Mouse (Mus musculus): ENCODE data around the gene Npc1l1. TPM values are rescaled to one million over a fixed set of nuclear protein-coding genes. Genes with fewer than 3 reads are reported as not detected.

Gene Npc1l1
- not detected for total RNA-seq (2023)

DNA sequence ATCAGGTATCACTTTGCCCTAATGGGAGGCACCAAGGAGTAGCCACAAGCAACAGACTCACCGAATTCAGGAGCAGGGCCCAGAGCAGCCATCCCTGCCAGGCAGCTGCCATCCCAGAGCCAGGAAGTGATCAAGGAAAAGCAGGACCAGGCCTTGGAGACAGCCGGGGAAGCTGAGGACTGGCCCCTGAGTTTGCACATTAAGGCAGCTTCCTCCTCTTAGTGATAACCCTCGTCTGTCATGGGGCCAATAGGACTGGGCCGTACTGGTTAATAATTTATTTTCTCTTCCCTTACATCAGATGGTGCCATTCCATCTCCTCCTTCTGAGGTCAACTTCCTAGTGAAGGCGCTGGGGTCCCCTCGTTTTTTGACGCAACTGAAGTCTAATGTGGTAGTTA, at the start of gene Npc1l1:
Gene Npc1l1 (minus strand): TSS at position 132 of the 400 bp plus-strand sequence.

DNA sequence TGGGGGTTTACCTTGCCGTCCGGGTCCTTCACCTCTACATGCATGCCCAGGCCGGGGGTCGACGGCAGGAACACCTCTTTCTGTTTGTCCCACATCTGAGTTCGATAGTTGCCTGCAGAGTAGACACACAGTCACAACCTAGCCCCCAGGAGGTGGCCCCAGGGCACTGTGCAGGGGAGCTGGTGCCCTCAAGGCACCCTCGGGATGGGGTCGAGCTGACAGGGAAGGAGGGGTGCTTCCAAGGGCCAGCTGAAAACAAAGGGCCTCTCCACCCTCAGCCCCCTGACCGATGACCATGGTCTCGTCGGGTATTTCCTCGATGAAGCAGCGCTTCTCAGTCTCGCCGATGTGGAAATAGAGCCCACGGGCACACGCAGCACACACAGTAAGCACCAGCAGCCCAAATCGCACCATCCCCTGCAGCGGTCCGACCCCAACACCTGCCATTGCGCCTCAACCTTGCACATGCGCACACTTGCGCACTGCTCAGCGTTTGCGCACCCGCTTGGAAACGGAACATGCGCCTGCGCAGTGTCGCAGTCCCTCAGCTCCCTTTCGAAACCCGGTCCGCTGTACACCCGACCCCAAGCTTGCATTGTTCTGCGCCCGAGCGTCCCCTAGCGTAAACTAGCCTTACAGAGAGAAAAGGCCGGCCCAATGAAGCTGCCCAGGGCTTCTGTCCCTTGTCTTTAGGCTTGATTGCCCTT, 44.6 kb upstream of the Npc1l1 start, which contains the start of gene Tmed4:
Gene Tmed4 (minus strand): TSS at position 484 of the 707 bp plus-strand sequence.

DNA sequence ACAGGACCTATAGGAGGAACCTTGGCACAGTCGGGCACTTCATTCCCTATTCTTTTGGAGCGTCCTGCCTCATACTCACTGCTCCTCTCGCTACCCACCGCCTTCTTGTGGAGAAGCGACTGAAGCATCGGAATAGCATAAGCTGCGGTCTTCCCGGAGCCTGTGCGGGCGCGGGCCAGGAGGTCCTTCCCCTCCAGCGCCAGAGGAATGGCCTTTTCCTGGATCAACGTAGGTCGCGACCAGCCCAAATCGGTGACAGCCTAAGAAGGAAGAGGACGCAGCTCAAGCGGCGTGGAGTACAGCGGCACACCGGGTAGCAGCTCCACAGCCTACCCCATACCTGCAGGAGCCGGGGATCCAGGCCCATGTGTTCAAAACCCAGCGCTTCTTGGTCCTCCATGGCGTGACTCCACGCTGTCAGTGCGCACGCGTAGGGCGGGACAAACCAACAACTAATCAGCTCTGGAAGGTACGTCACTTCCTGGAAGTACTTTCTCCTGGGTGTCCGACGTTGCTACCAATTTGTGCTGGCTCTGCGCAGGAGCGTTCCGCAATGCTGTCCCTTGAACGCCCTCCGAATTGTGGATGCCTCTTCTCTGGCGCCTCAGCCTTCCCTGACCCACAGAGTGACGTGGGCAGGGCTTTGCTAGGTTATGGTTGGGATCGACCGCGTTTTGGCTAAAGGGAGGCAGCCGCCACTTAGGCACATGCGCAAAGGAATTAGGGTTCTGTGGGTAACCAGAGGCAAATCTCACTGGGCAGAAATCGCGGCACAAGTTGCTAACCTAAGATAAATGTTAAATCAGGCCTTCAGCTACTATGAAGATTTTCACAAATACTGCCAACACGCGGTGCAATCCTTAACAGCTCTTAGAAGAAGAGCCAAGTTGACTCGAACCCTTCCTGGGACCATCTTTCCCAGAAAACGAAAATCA, 37.6 kb upstream of the Npc1l1 start, which contains the start of gene Ddx56:
Gene Ddx56 (minus strand): TSS at position 453 of the 935 bp plus-strand sequence.

DNA sequence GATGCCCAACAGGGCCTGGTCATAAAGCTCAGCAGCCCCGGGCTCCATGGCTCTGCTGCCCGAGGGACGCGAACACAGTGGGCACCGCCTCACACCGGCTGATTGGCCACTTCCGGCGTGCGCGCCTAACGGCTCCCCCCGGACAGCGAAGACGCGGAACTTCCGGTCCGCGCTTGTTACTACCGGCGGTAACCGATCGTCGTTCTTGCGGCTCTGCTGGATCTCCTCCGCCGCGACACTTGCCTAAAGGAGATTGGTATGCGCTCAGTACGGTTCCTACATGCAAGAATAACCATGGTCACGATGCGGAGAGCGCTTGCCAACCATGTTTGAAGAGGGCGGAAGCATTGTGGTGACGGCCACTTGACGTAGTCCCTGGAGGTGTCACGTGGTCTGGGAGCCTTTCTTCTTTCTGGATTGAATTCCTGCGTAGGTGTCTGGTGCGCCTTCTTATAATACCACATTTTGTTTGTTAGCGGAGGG, 29.8 kb downstream of the Npc1l1 start, which contains the start of gene Nudcd3:
Gene Nudcd3 (minus strand): TSS at position 329 of the 483 bp plus-strand sequence.

DNA sequence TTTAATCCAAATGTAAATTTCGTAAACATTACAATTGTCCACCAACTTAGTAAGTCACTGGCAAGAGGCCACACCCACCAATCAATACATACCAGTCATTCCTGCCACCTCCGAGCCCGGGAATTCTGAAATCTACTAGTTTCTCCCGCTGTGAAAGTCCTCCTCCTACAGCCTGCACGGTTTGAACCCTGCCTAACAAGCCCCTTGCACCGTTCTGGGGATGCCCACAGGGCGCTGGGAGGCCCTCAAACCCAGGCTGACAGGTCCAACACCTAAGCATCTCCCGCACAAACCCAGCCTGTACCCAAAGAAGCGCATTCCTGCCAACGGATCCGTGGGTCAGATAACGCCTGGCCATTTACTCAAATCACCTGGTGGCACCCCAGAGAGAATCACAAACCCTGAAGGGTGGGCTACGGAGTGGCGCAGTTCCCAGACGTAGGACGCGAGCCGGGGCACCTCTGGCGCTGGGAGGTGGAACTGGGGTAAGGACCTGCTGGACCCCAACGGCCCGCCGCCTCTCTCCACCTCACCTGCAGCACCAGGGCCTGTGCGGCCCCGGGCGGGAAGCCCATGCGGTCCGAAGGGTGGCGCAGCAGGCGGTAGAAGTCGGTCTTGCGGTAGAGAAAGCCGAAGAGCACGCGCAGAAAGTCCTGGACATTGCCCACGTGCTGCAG, 30.4 kb downstream of the Npc1l1 start, which contains the start of gene A730071L15Rik:
Gene A730071L15Rik (plus strand): TSS at position 620 of the 677 bp plus-strand sequence.

Other genes with a start within 250 kb of the Npc1l1 start
- 11.1 TPM for gene Camk2b, start 163.8 kb downstream of the Npc1l1 start, total RNA-seq (2023)
- gene A730071L15Rik, start 30.1 kb downstream of the Npc1l1 start, total RNA-seq (2023): 0.43 TPM
- gene Nudcd3, start 29.7 kb downstream of the Npc1l1 start, total RNA-seq (2023): 54.0 TPM
- gene Ddx56, start 37.6 kb upstream of the Npc1l1 start, total RNA-seq (2023): 68.0 TPM
- gene Tmed4, start 44.7 kb upstream of the Npc1l1 start, total RNA-seq (2023): 30.5 TPM
- gene Ogdh, start 61.5 kb upstream of the Npc1l1 start, total RNA-seq (2023): 155 TPM
- 104 TPM for gene Zmiz2, start 158.9 kb upstream of the Npc1l1 start, total RNA-seq (2023)
- 1,275 TPM for gene Ppia, start 185.3 kb upstream of the Npc1l1 start, total RNA-seq (2023)
- gene H2afv, start 214.3 kb upstream of the Npc1l1 start, total RNA-seq (2023): 52.0 TPM
- gene Purb, start 245.8 kb upstream of the Npc1l1 start, total RNA-seq (2023): 59.2 TPM

All from CD8-positive naive resting alpha-beta T cell, adult 57 days (primary cell).